Mouse (Mus musculus): ENCODE data around the gene Gm20823.
"Not testable (repeated sequence)": the region's sequence is repeated elsewhere in the genome, so short reads cannot be mapped to it uniquely, and the experiment has no call there.

Gene Gm20823

DNA sequence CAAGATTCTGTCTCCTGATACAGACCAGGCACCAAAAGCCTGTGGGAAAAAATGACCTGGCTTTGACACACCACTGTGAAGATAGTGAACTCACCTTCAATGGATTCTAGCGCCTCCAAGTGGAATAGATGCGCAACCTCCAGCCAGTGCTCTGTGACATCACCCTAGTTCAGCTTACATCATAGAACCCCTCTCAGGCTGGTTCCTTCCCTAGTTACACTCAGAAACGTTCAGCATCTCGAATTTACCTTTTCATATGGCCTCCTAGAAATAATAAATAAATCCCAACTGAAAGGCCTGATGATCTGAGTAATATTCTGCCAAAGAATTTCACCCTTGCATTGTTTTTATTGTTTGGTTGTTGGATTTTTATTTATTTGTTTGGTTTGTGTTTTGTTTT lies at the start of gene Gm20823:
TSS of gene Gm20823 (minus strand) at position 101 of the 400 bp plus-strand sequence.
- DNase-seq = not testable (repeated sequence)
